Comparison of ENCODE assay signal across 19 mouse cellular contexts in the genomic region with DNA sequence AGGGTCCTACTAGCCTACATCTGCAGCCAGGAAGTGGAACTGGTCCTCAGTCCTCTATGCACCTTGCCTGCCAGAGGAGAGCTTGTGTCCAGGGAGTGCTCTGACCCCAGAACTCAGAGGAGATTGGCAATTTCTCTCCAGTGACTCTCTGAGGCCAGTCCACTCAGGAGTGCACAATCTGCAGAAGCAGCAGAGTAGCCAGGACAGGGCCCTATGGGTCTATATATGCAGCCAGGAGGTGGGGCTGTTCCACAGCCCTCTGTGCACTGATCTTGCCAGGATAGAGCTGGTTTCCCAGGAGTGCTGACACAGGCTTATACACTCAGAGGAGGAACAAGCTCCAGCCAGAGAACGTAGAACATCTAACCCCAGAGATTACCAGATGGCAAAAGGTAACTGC.
A peak's percentile ranks its signal among the peaks of the same experiment; 100 is the strongest.
DNase-seq lines count a peak whose midpoint lies in the region; ATAC-seq and TF ChIP-seq lines count a peak whose summit lies in the region.
"Had no signal": no experiment of that assay in that cellular context is flagged by ENCODE, and none has a peak within 500 bp of the region (broad histone marks: within the 10 kb centered on the region; RNA-seq: fewer than 3 reads in every experiment).

No protein-coding gene starts in this region.

- H3K4me1 ChIP-seq in heart, embryonic 10.5 days: no peaks in the 10 kb centered on the region
- no peaks in the 10 kb centered on the region for H3K4me1 ChIP-seq in lung, postnatal 0 days (ENCODE audit: insufficient read depth, low read depth, low read length)
- H3K4me1 ChIP-seq: embryonic facial prominence, embryonic 12.5 days; forebrain, embryonic 10.5 days; hindbrain, embryonic 15.5 days; limb, embryonic 15.5 days; stomach, embryonic 15.5 days had no signal

- no peak for TF ChIP-seq EP300 in lung, postnatal 0 days (IDR thresholded peaks at IDR 0.05)

- TF ChIP-seq CTCF in lung, postnatal 0 days (IDR thresholded peaks at IDR 0.05): peak; percentile 13; the same call in 1 of the 2 replicates

- no peaks in the 10 kb centered on the region for H3K36me3 ChIP-seq in heart, embryonic 10.5 days
- H3K36me3 ChIP-seq in lung, postnatal 0 days (ENCODE audit: insufficient read depth, low read length): no peaks in the 10 kb centered on the region
- H3K36me3 ChIP-seq: embryonic facial prominence, embryonic 12.5 days; forebrain, embryonic 10.5 days; hindbrain, embryonic 15.5 days; limb, embryonic 15.5 days; stomach, embryonic 15.5 days had no signal

- WGBS in heart, embryonic 10.5 days: 73% methylated on average over 1 of the region's 1 CpGs
- 75% methylated on average over 1 of the region's 1 CpGs for WGBS in lung, postnatal 0 days

- H3K9me3 ChIP-seq in heart, embryonic 10.5 days: no peaks in the 10 kb centered on the region
- H3K9me3 ChIP-seq in lung, postnatal 0 days (ENCODE audit: low read length): no peaks in the 10 kb centered on the region
- H3K9me3 ChIP-seq: embryonic facial prominence, embryonic 12.5 days; forebrain, embryonic 10.5 days; hindbrain, embryonic 15.5 days; limb, embryonic 15.5 days; stomach, embryonic 15.5 days had no signal

- H3K9ac ChIP-seq in lung, postnatal 0 days (replicated peaks; ENCODE audit: low read depth): no peak overlapping the region
- H3K9ac ChIP-seq: embryonic facial prominence, embryonic 12.5 days; hindbrain, embryonic 15.5 days; limb, embryonic 15.5 days; liver, postnatal 0 days; stomach, embryonic 15.5 days had no signal

- H3K4me3 ChIP-seq in heart, embryonic 10.5 days: no peak overlapping the region
- no peak overlapping the region for H3K4me3 ChIP-seq in lung, postnatal 0 days (ENCODE audit: low read depth, low read length)
- H3K4me3 ChIP-seq: embryonic facial prominence, embryonic 12.5 days; forebrain, embryonic 10.5 days; hindbrain, embryonic 15.5 days; limb, embryonic 15.5 days; stomach, embryonic 15.5 days had no signal

- H3K4me2 ChIP-seq in lung, postnatal 0 days (replicated peaks; ENCODE audit: low read depth, low read length): no peak overlapping the region
- H3K4me2 ChIP-seq: embryonic facial prominence, embryonic 12.5 days; hindbrain, embryonic 15.5 days; limb, embryonic 15.5 days; stomach, embryonic 15.5 days had no signal

- DNase-seq in adrenal gland, postnatal 10 days: peak; percentile 29
- no peak for DNase-seq in adrenal gland, adult 18-20 months (ENCODE audit: low spot score in 2 of 2)
- peak; percentile 8 for DNase-seq in heart, postnatal 4 days
- no peak for DNase-seq in heart, embryonic 10.5 days (ENCODE audit: low spot score)
- DNase-seq in lung, postnatal 0 days (ENCODE audit: low spot score): no peak
- DNase-seq in lung, postnatal 25 days (ENCODE audit: low spot score): no peak
- peak; percentile 11 for DNase-seq in embryo, embryonic 11 days
- DNase-seq in retina, embryonic 14.5 days (ENCODE audit: low spot score): no peak
- DNase-seq: cerebellum, adult 9-10 months; gastrocnemius, postnatal 25 days; kidney, adult 8-10 months; liver, postnatal 0 days; right cerebral cortex, adult 18-20 months had no signal

- H3K27me3 ChIP-seq in heart, embryonic 10.5 days (ENCODE audit: insufficient read depth, poor library complexity, severe bottlenecking): no peaks in the 10 kb centered on the region
- no peaks in the 10 kb centered on the region for H3K27me3 ChIP-seq in lung, postnatal 0 days (replicated peaks; ENCODE audit: insufficient read depth, low read length)
- H3K27me3 ChIP-seq: CH12.LX; embryonic facial prominence, embryonic 12.5 days; hindbrain, embryonic 15.5 days; limb, embryonic 15.5 days; stomach, embryonic 15.5 days had no signal

- no peak for ATAC-seq in lung, postnatal 0 days
- ATAC-seq: liver, postnatal 0 days had no signal

- no peak overlapping the region for H3K27ac ChIP-seq in heart, embryonic 10.5 days
- no peak overlapping the region for H3K27ac ChIP-seq in lung, postnatal 0 days (ENCODE audit: low read length)
- H3K27ac ChIP-seq: embryonic facial prominence, embryonic 12.5 days; forebrain, embryonic 10.5 days; hindbrain, embryonic 15.5 days; limb, embryonic 15.5 days; stomach, embryonic 15.5 days had no signal

Comparison
In these comparisons a context has a peak if more than half of its experiments do, and no peak if none do; other contexts are left out.
1. DNase-seq: peak in adrenal gland, postnatal 10 days (single experiment), heart, postnatal 4 days (single experiment) and embryo, embryonic 11 days (single experiment); none in adrenal gland, adult 18-20 months (0 of 2), heart, embryonic 10.5 days (single experiment), lung, postnatal 0 days (single experiment), lung, postnatal 25 days (single experiment) and retina, embryonic 14.5 days (single experiment).